Mouse (Mus musculus) neural tube, embryonic 14.5 days (tissue): ENCODE measurements around the gene Acox3. TPM values are rescaled to one million over a fixed set of nuclear protein-coding genes. Genes with fewer than 3 reads are reported as not detected.

Experiments used
- ATAC-seq: fragments of 200-750 bp; cut with Nextera tagmentation; 2 replicates; pipeline ENCODE4 v1.8.0; 2017; ENCODE audit warnings: low read depth, mild to moderate bottlenecking, moderate TSS enrichment, moderate library complexity
- H3K27ac ChIP-seq: fragments of 300-500 bp; sonication (generic); 2 replicates; pipeline ENCODE4 v1.5.1; 2014; ENCODE audit warnings: low read depth, mild to moderate bottlenecking, control low read depth, low read length, moderate library complexity, mixed read lengths
- H3K27me3 ChIP-seq: fragments of 300-500 bp; sonication (generic); 2 replicates; pipeline ENCODE4 v1.6.1; 2014; ENCODE audit warnings: low read length; ENCODE audit not compliant: control insufficient read depth, insufficient read depth
- H3K36me3 ChIP-seq: fragments of 300-500 bp; sonication (generic); 2 replicates; pipeline ENCODE4 v1.6.1; 2014; ENCODE audit warnings: low read length, mixed read lengths; ENCODE audit not compliant: control insufficient read depth, insufficient read depth
- H3K4me1 ChIP-seq: fragments of 300-500 bp; sonication (generic); 2 replicates; pipeline ENCODE4 v1.6.1; 2014; ENCODE audit warnings: low read length; ENCODE audit not compliant: control insufficient read depth, insufficient read depth
- H3K4me2 ChIP-seq: fragments of 300-500 bp; sonication (generic); 2 replicates; pipeline ENCODE4 v1.6.1; 2014; ENCODE audit warnings: mild to moderate bottlenecking, low read depth, low read length, control low read depth
- H3K4me3 ChIP-seq: fragments of 300-500 bp; sonication (generic); 2 replicates; pipeline ENCODE4 v1.5.1; 2014; ENCODE audit warnings: low read depth, low read length, control low read depth, mixed read lengths
- H3K9ac ChIP-seq: fragments of 300-500 bp; sonication (generic); replicated peaks from 2 replicates; pipeline ENCODE4 v1.6.1; 2014; ENCODE audit warnings: low read depth, mild to moderate bottlenecking, control low read depth, low read length, mixed read lengths
- H3K9me3 ChIP-seq: fragments of 300-500 bp; sonication (generic); 2 replicates; pipeline ENCODE4 v1.6.1; 2016; ENCODE audit warnings: low read length; ENCODE audit not compliant: control insufficient read depth
- WGBS: fragments of 180-500 bp; shearing (Covaris S2); extraction: QIAGEN DNeasy Blood & Tissue Kit; methylation state at CpG from one replicate; pipeline ENCODE4 v1.1.7; 2014; 5-methylcytosine and 5-hydroxymethylcytosine counted together
- polyA plus RNA-seq: library from polyadenylated mRNA; unstranded; fragments of >200 nt; fragmentation: Nextera tagmentation; extraction: Ambion mirVana; gene quantifications from 2 replicates; pipeline ENCODE4 v1.2.1, GENCODE M21; 2014

Acox3 gene
- polyA plus RNA-seq, 1 experiment from 2014 or later: 16.1 TPM

- H3K27ac ChIP-seq: no peak overlapping the region
- ATAC-seq: no peak
- no peaks in the 10 kb centered on the region for H3K4me1 ChIP-seq
- no peak overlapping the region for H3K4me3 ChIP-seq
- H3K4me2 ChIP-seq: no peak overlapping the region
- H3K9ac ChIP-seq: no peak overlapping the region
- no peaks in the 10 kb centered on the region for H3K36me3 ChIP-seq
- H3K9me3 ChIP-seq: no peaks in the 10 kb centered on the region
- no peaks in the 10 kb centered on the region for H3K27me3 ChIP-seq
Observed at GRCm38 (mm10) chr5:35629333-35629732, 46.5 kb downstream of the Acox3 start.

DNA sequence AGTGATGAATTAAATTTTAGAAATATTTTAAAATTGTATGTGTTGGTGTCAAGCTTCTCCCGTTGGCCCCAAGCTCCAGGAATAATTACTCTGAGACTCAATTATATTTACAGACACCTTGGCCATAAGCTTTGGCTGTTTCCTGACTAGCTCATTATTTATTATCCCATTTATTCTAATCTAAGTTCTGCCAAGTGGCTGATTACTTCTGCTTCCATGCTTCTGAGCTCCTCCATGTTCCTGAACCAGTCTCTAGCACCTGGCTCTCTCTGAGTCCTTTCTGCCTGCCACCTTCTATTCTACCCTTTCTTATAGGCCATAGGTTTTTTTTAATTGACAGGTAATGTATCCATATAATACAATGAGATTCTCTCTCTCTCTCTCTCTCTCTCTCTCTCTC, 47.9 kb downstream of the Acox3 start:
- H3K27ac ChIP-seq: no peak overlapping the region
- no peak for ATAC-seq
- WGBS: 89% methylated on average over 1 of the region's 1 CpGs
- no peak overlapping the region for H3K9ac ChIP-seq
- H3K4me3 ChIP-seq: no peak overlapping the region
- no peaks in the 10 kb centered on the region for H3K27me3 ChIP-seq
- no peaks in the 10 kb centered on the region for H3K36me3 ChIP-seq
- H3K4me1 ChIP-seq: no peaks in the 10 kb centered on the region
- no peak overlapping the region for H3K4me2 ChIP-seq
- H3K9me3 ChIP-seq: no peaks in the 10 kb centered on the region

DNA sequence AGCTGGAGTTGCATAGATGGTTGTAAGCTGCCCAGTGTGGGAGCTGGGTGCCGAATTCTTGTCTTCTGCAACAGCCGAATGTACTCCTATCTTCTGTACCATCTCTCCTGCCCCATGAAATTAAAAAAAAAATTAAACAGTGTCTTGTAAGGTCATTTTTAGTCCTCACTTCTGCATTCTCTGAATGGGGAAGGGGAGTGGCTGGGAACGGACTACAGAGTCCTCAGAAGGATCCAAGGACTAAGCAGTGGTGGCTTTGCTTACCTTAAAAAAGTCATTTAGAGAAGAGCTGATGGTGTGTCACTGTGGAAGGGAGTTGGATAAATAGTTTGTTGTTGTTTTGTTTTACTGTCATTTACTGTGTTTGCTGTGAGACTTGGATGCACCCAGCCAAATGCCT, 48.4 kb downstream of the Acox3 start:
- no peaks in the 10 kb centered on the region for H3K36me3 ChIP-seq
- H3K4me2 ChIP-seq: no peak overlapping the region
- WGBS: 92% methylated on average over 3 of the region's 3 CpGs
- no peak overlapping the region for H3K27ac ChIP-seq
- H3K4me1 ChIP-seq: no peaks in the 10 kb centered on the region
- no peak overlapping the region for H3K4me3 ChIP-seq
- H3K9me3 ChIP-seq: no peaks in the 10 kb centered on the region
- H3K9ac ChIP-seq: no peak overlapping the region
- no peaks in the 10 kb centered on the region for H3K27me3 ChIP-seq
- ATAC-seq: no peak

- 86% methylated on average over 5 of the region's 5 CpGs for WGBS
- no peak overlapping the region for H3K4me3 ChIP-seq
- no peaks in the 10 kb centered on the region for H3K9me3 ChIP-seq
- no peaks in the 10 kb centered on the region for H3K27me3 ChIP-seq
- ATAC-seq: no peak
- H3K4me2 ChIP-seq: no peak overlapping the region
- no peaks in the 10 kb centered on the region for H3K4me1 ChIP-seq
- no peak overlapping the region for H3K9ac ChIP-seq
- H3K36me3 ChIP-seq: no peaks in the 10 kb centered on the region
- H3K27ac ChIP-seq: no peak overlapping the region
Observed at GRCm38 (mm10) chr5:35631755-35632154, 48.9 kb downstream of the Acox3 start.

DNA sequence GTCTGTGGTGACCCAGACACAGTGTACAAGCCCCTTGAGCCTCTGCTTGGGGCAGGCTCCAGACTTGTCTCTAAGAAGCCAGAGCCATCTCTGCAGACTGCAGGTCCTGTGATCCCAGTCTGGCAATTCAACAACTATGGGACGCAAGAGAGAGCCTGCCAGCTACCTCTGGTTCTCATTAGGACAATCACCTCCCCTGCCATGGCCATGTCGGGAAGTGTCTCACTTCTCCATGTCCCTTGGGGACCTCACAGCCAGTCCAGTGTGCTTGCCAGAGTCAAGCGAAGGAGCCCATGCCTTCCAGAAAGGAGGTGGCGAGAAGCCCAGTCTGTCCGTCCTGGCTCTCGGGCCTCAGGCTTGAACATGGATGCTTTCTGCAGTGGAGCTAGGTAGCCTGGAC, 50.0 kb downstream of the Acox3 start:
- Histone ChIP-seq H3K4me3 (no peak overlapping the region), H3K4me2 (no peak overlapping the region), H3K9ac (no peak overlapping the region), H3K36me3 (no peaks in the 10 kb centered on the region), H3K4me1 (no peaks in the 10 kb centered on the region), H3K9me3 (no peaks in the 10 kb centered on the region), H3K27me3 (no peaks in the 10 kb centered on the region), H3K27ac (no peak overlapping the region)
- WGBS: 89% methylated on average over 6 of the region's 6 CpGs
- ATAC-seq: no peak

GRCm38 (mm10) chr5:35636016-35636415, 53.2 kb downstream of the Acox3 start:
- Histone ChIP-seq H3K9ac (no peak overlapping the region), H3K4me2 (no peak overlapping the region), H3K4me1 (no peaks in the 10 kb centered on the region), H3K36me3 (no peaks in the 10 kb centered on the region), H3K4me3 (no peak overlapping the region), H3K27ac (no peak overlapping the region), H3K9me3 (no peaks in the 10 kb centered on the region), H3K27me3 (no peaks in the 10 kb centered on the region)
- ATAC-seq: no peak
- 95% methylated on average over 2 of the region's 2 CpGs for WGBS

- H3K4me1 ChIP-seq: no peaks in the 10 kb centered on the region
- no peak overlapping the region for H3K4me3 ChIP-seq
- H3K9ac ChIP-seq: no peak overlapping the region
- H3K4me2 ChIP-seq: no peak overlapping the region
- H3K36me3 ChIP-seq: no peaks in the 10 kb centered on the region
- no peaks in the 10 kb centered on the region for H3K9me3 ChIP-seq
- WGBS: 73% methylated on average over 10 of the region's 10 CpGs
- no peak overlapping the region for H3K27ac ChIP-seq
- no peak for ATAC-seq
- no peaks in the 10 kb centered on the region for H3K27me3 ChIP-seq
Observed at GRCm38 (mm10) chr5:35641961-35642584, 59.2 kb downstream of the Acox3 start.

DNA sequence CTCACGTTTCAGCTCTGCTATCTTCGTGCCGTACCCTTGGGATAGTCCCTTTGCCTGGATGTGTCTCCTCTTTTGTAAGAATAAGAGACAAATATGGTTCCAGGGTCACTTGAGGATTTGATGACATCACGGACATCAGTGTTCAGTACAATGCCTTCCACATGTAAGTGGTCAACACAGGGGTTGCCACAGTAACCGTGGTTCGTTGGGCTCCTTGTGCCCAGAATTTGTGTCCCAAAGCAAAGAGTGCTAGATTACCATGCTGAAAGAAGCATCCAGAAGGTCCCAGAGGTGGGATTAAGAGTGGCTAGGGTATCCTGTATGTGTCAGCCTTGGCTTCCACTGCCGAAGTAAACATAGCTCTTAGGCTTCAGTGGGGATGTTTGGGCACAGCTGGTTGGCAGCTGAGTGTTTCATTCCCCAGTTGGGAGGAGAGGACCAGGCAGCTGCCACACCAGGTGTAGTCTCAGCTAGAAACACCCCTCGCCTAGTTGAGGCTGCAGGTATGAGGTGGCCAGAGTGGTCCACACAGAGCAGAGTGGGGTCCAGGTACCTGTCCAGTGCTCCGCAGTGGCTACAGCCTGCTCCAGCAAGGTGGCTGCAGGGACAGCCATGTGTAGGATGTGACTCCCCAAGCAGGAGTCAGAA, 60.7 kb downstream of the Acox3 start:
- Histone ChIP-seq H3K9ac (no peak overlapping the region), H3K4me1 (no peaks in the 10 kb centered on the region), H3K36me3 (no peaks in the 10 kb centered on the region), H3K9me3 (no peaks in the 10 kb centered on the region), H3K4me2 (no peak overlapping the region), H3K27me3 (no peaks in the 10 kb centered on the region), H3K27ac (no peak overlapping the region), H3K4me3 (no peak overlapping the region)
- ATAC-seq: no peak
- WGBS: 86% methylated on average over 9 of the region's 9 CpGs

- Histone ChIP-seq H3K4me1 (no peaks in the 10 kb centered on the region), H3K4me3 (no peak overlapping the region), H3K27ac (no peak overlapping the region), H3K36me3 (no peaks in the 10 kb centered on the region), H3K27me3 (no peaks in the 10 kb centered on the region), H3K9ac (no peak overlapping the region), H3K4me2 (no peak overlapping the region), H3K9me3 (no peaks in the 10 kb centered on the region)
- 65% methylated on average over 4 of the region's 4 CpGs for whole genome bisulfite sequencing
- no peak for ATAC-seq
Observed at GRCm38 (mm10) chr5:35644082-35644481, 61.2 kb downstream of the Acox3 start.
